Mouse (Mus musculus) G1E (cell line): ENCODE measurements around the gene Glipr1l1. TPM values are rescaled to one million over a fixed set of nuclear protein-coding genes. Genes with fewer than 3 reads are reported as not detected.
"Not testable (repeated sequence)": the region's sequence is repeated elsewhere in the genome, so short reads cannot be mapped to it uniquely, and the experiment has no call there.

Experiments used
- ATAC-seq: 2 replicates; pipeline ENCODE4 v1.8.0; 2016; ENCODE audit warnings: mild to moderate bottlenecking; ENCODE audit not compliant: insufficient number of reproducible peaks, poor library complexity, low FRiP score, severe bottlenecking; ENCODE audit errors: extremely low read depth
- DNase-seq: peaks from one replicate; pipeline ENCODE4 v3.0.0; 2012; ENCODE audit warnings: low spot score
- H3K27me3 ChIP-seq: 2 replicates; pipeline ENCODE4 v1.6.1; 2012; ENCODE audit warnings: mild to moderate bottlenecking, low read length, inconsistent platforms; ENCODE audit not compliant: insufficient read depth
- H3K36me3 ChIP-seq: replicated peaks from 2 replicates; pipeline ENCODE3; 2012; ENCODE audit warnings: mild to moderate bottlenecking, inconsistent platforms
- H3K4me1 ChIP-seq: 2 replicates; pipeline ENCODE4 v1.6.1; 2012; ENCODE audit warnings: low read depth, low read length, inconsistent platforms, mixed read lengths; ENCODE audit not compliant: insufficient read depth
- H3K4me3 ChIP-seq: 2 replicates; pipeline ENCODE4 v1.5.1; 2012; ENCODE audit warnings: low read depth, mild to moderate bottlenecking, inconsistent platforms, low read length, moderate library complexity, mixed read lengths
- H3K9me3 ChIP-seq: replicated peaks from 2 replicates; pipeline ENCODE4 v1.6.1; 2012; ENCODE audit warnings: inconsistent platforms
- CTCF ChIP-seq: IDR thresholded peaks from 2 replicates; pipeline ENCODE4 v1.5.1; 2012; ENCODE audit warnings: low read depth, low read length, inconsistent platforms, mixed read lengths
- GATA1 ChIP-seq: IDR thresholded peaks from 2 replicates; pipeline ENCODE4 v1.6.1; 2012; ENCODE audit warnings: borderline replicate concordance, low read length, inconsistent platforms, mixed read lengths
- GATA2 ChIP-seq: IDR thresholded peaks from 2 replicates; pipeline ENCODE4 v1.6.1; 2012; ENCODE audit warnings: low read depth, low read length, inconsistent platforms, borderline replicate concordance
- POLR2AphosphoS5 ChIP-seq: IDR thresholded peaks from 2 replicates; pipeline ENCODE4 v1.6.1; 2012; ENCODE audit warnings: low read depth, low read length, inconsistent platforms; ENCODE audit not compliant: insufficient replicate concordance
- TAL1 ChIP-seq: conservative IDR thresholded peaks from 2 replicates; pipeline ENCODE4 v1.6.1; 2012; ENCODE audit warnings: low read depth, low read length, inconsistent platforms, mixed read lengths
- polyA plus RNA-seq: library from polyadenylated mRNA; stranded (reverse); fragments of >175 nt; gene quantifications from 2 replicates; pipeline ENCODE4 v1.2.3, GENCODE M21; 2012
- total RNA-seq, 2 experiments: library from RNA; stranded (forward) in 1 of 2; stranded (reverse) in 1 of 2; fragments of 200-1000 nt in 1 of 2; fragments of >200 nt in 1 of 2; fragmentation: Nextera tagmentation in 1 of 2; gene quantifications; 2 replicates each; pipeline ENCODE4 v1.2.3; 2014 to 2017

The Glipr1l1 gene
- total and polyA plus RNA-seq, 3 experiments: 0.16 TPM; not detected in 2

GRCm38 (mm10) chr10:112080044-112080443 lies 20.1 kb downstream of the Glipr1l1 start:
- no peak overlapping the region for H3K4me3 ChIP-seq
- no peak for TF ChIP-seq GATA2
- no peak for TF ChIP-seq TAL1
- TF ChIP-seq CTCF: no peak
- no peak for TF ChIP-seq POLR2AphosphoS5
- TF ChIP-seq GATA1: no peak
- DNase-seq (no peak), ATAC-seq (no peak)
- no peaks in the 10 kb centered on the region for H3K27me3 ChIP-seq
- no peaks in the 10 kb centered on the region for H3K36me3 ChIP-seq
- H3K9me3 ChIP-seq: no peaks in the 10 kb centered on the region
- no peaks in the 10 kb centered on the region for H3K4me1 ChIP-seq

GRCm38 (mm10) chr10:112083157-112083556 lies 23.2 kb downstream of the Glipr1l1 start, which contains the start of gene Glipr1l2:
TSS of gene Glipr1l2 (plus strand) at chr10:112083354.
- ATAC-seq (no peak), DNase-seq (no peak)
- H3K36me3 ChIP-seq: no peaks in the 10 kb centered on the region
- no peaks in the 10 kb centered on the region for H3K9me3 ChIP-seq
- no peak within 1 kb of the TSS for H3K4me3 ChIP-seq
- no peaks in the 10 kb centered on the region for H3K27me3 ChIP-seq
- TF ChIP-seq CTCF: no peak
- no peak for TF ChIP-seq GATA2
- no peak for TF ChIP-seq GATA1
- TF ChIP-seq TAL1: no peak
- no peak for TF ChIP-seq POLR2AphosphoS5
- no peaks in the 10 kb centered on the region for H3K4me1 ChIP-seq

GRCm38 (mm10) chr10:112105785-112106184 lies 45.8 kb downstream of the Glipr1l1 start:
- not testable (repeated sequence) for DNase-seq, H3K9me3 ChIP-seq, H3K36me3 ChIP-seq, H3K4me1 ChIP-seq, H3K4me3 ChIP-seq, H3K27me3 ChIP-seq
- peak; percentile 18; the same call in 1 of the 2 replicates for TF ChIP-seq CTCF
- 0 out of 2 replicates have a peak, but pooled peaks have one; percentile 22 for ATAC-seq

- no peaks in the 10 kb centered on the region for H3K9me3 ChIP-seq
- no peaks in the 10 kb centered on the region for H3K27me3 ChIP-seq
- H3K4me1 ChIP-seq: peaks cover 2% of the 10 kb centered on the region; the same call in 1 of the 2 replicates
- no peak for DNase-seq
- TF ChIP-seq POLR2AphosphoS5: no peak
- no peak for TF ChIP-seq TAL1
- no peak for TF ChIP-seq GATA1
- no peak for TF ChIP-seq GATA2
- TF ChIP-seq CTCF: no peak
- no peaks in the 10 kb centered on the region for H3K36me3 ChIP-seq
- no peak for ATAC-seq
- H3K4me3 ChIP-seq: no peak overlapping the region
These were observed 50.4 kb downstream of the Glipr1l1 start for GRCm38 (mm10) chr10:112110401-112110800.

GRCm38 (mm10) chr10:112125090-112125489 lies 65.1 kb downstream of the Glipr1l1 start:
- not testable (repeated sequence) for H3K27me3 ChIP-seq, ATAC-seq, DNase-seq, H3K4me3 ChIP-seq, H3K36me3 ChIP-seq, H3K4me1 ChIP-seq, H3K9me3 ChIP-seq

GRCm38 (mm10) chr10:112127682-112128230 lies 67.8 kb downstream of the Glipr1l1 start:
- ATAC-seq, H3K27me3 ChIP-seq, H3K9me3 ChIP-seq, H3K36me3 ChIP-seq, H3K4me1 ChIP-seq, H3K4me3 ChIP-seq, DNase-seq: not testable (repeated sequence)

Other genes starting within 250 kb of the Glipr1l1 start
- gene Krr1, start 87.5 kb upstream of the Glipr1l1 start, total RNA-seq (2014; fragmentation: Nextera tagmentation): 107 and 119 TPM in 2 replicates
- gene Krr1, start 87.5 kb upstream of the Glipr1l1 start, total RNA-seq (2017): 49.6 and 52.8 TPM in 2 replicates
- 2.0 and 2.8 TPM in 2 replicates for gene Krr1, start 87.5 kb upstream of the Glipr1l1 start, polyA plus RNA-seq
- 12.3 and 20.9 TPM in 2 replicates for gene Glipr1, start 57.6 kb upstream of the Glipr1l1 start, total RNA-seq (2014; fragmentation: Nextera tagmentation)
- gene Glipr1, start 57.6 kb upstream of the Glipr1l1 start, total RNA-seq (2017): 2.4 and 2.5 TPM in 2 replicates
- gene Glipr1, start 57.6 kb upstream of the Glipr1l1 start, polyA plus RNA-seq: 0.43 and 0.46 TPM in 2 replicates
- gene Glipr1l2, start 23.2 kb downstream of the Glipr1l1 start, total RNA-seq (2014; fragmentation: Nextera tagmentation): not detected in 2 replicates
- gene Glipr1l2, start 23.2 kb downstream of the Glipr1l1 start, total RNA-seq (2017): 0.11 TPM in 1 of 2 replicates, not detected in the other
- not detected in 2 replicates for gene Glipr1l2, start 23.2 kb downstream of the Glipr1l1 start, polyA plus RNA-seq
- not detected in 2 replicates for gene Glipr1l3, start 100.1 kb downstream of the Glipr1l1 start, total RNA-seq (2014; fragmentation: Nextera tagmentation)
- gene Glipr1l3, start 100.1 kb downstream of the Glipr1l1 start, total RNA-seq (2017): not detected in 2 replicates
- not detected in 2 replicates for gene Glipr1l3, start 100.1 kb downstream of the Glipr1l1 start, polyA plus RNA-seq
- not detected in 2 replicates for gene Caps2, start 103.4 kb downstream of the Glipr1l1 start, total RNA-seq (2014; fragmentation: Nextera tagmentation)
- 0.05 and 0.06 TPM in 2 replicates for gene Caps2, start 103.4 kb downstream of the Glipr1l1 start, total RNA-seq (2017)
- not detected in 2 replicates for gene Caps2, start 103.4 kb downstream of the Glipr1l1 start, polyA plus RNA-seq
- not detected in 2 replicates for gene Kcnc2, start 210.9 kb downstream of the Glipr1l1 start, total RNA-seq (2014; fragmentation: Nextera tagmentation)
- gene Kcnc2, start 210.9 kb downstream of the Glipr1l1 start, total RNA-seq (2017): under 0.01 and 0.16 TPM in 2 replicates
- gene Kcnc2, start 210.9 kb downstream of the Glipr1l1 start, polyA plus RNA-seq: not detected in 2 replicates